In genomic region chr17:23843141-23843811, GRCm38 (mm10) we compare ENCODE assay signal across 7 mouse cellular contexts. TPM values are rescaled to one million over a fixed set of nuclear protein-coding genes. Genes with fewer than 3 reads are reported as not detected.
DNase-seq lines count a peak whose midpoint lies in the region; ATAC-seq and TF ChIP-seq lines count a peak whose summit lies in the region.

No protein-coding gene starts in this region.

- no peak overlapping the region for H3K9ac ChIP-seq in lung, embryonic 16.5 days (ENCODE audit: low read length)
- no peak overlapping the region for H3K9ac ChIP-seq in forebrain, embryonic 14.5 days (ENCODE audit: low read length)
- H3K9ac ChIP-seq in liver, embryonic 13.5 days, result 0 out of 2 replicates have a peak overlapping the region, but pooled peaks have one; percentile 13
- H3K9ac ChIP-seq in stomach, postnatal 0 days (ENCODE audit: low read length), result no peak overlapping the region

- TF ChIP-seq EP300 in stomach, postnatal 0 days (optimal IDR thresholded peaks at IDR 0.05), result no peak

- no peaks in the 10 kb centered on the region for H3K27me3 ChIP-seq in lung, embryonic 16.5 days (ENCODE audit: control insufficient read depth, insufficient read depth, low read depth, low read length)
- H3K27me3 ChIP-seq in forebrain, embryonic 14.5 days (replicated peaks; ENCODE audit: control insufficient read depth, insufficient read depth, low read length), result no peaks in the 10 kb centered on the region
- H3K27me3 ChIP-seq in liver, embryonic 13.5 days, result 0 out of 2 replicates have a peak, but pooled peaks cover 6% of the 10 kb centered on the region
- no peaks in the 10 kb centered on the region for H3K27me3 ChIP-seq in stomach, postnatal 0 days (ENCODE audit: control insufficient read depth, insufficient read depth, low read length)

- H3K9me3 ChIP-seq in lung, embryonic 16.5 days (ENCODE audit: control insufficient read depth, low read length), result no peaks in the 10 kb centered on the region
- H3K9me3 ChIP-seq in forebrain, embryonic 14.5 days (replicated peaks; ENCODE audit: control insufficient read depth, low read length), result no peaks in the 10 kb centered on the region
- no peaks in the 10 kb centered on the region for H3K9me3 ChIP-seq in liver, embryonic 13.5 days (replicated peaks)
- H3K9me3 ChIP-seq in stomach, postnatal 0 days (ENCODE audit: control insufficient read depth, low read length), result no peaks in the 10 kb centered on the region

- no peak for DNase-seq in lung, postnatal 4 days
- DNase-seq in forebrain, embryonic 14.5 days (ENCODE audit: low spot score), result no peak
- peak; percentile 42 for DNase-seq in liver, embryonic 13.5 days
- DNase-seq in stomach, postnatal 0 days (ENCODE audit: low spot score), result no peak
- no peak for DNase-seq in frontal cortex, postnatal 25 days (ENCODE audit: low spot score in 2 of 2)
- no peak for DNase-seq in left cerebral cortex, adult 11 months (ENCODE audit: low spot score)

- TF ChIP-seq CTCF in stomach, postnatal 0 days (IDR thresholded peaks at IDR 0.05; ENCODE audit: low read depth), result peak; percentile 43

- H3K36me3 ChIP-seq in lung, embryonic 16.5 days (ENCODE audit: control insufficient read depth, insufficient read depth, low read length), result no peaks in the 10 kb centered on the region
- H3K36me3 ChIP-seq in forebrain, embryonic 14.5 days (ENCODE audit: control insufficient read depth, insufficient read depth, low read length), result no peaks in the 10 kb centered on the region
- no peaks in the 10 kb centered on the region for H3K36me3 ChIP-seq in liver, embryonic 13.5 days
- H3K36me3 ChIP-seq in stomach, postnatal 0 days (ENCODE audit: control insufficient read depth, insufficient read depth, low read length), result no peaks in the 10 kb centered on the region

- no peak overlapping the region for H3K4me3 ChIP-seq in lung, embryonic 16.5 days (ENCODE audit: low read length)
- H3K4me3 ChIP-seq in forebrain, embryonic 14.5 days (ENCODE audit: low read depth, low read length), result no peak overlapping the region
- peak overlapping the region; percentile 38 for H3K4me3 ChIP-seq in liver, embryonic 13.5 days (replicated peaks)
- H3K4me3 ChIP-seq in stomach, postnatal 0 days (ENCODE audit: low read depth, low read length), result no peak overlapping the region

- WGBS in lung, embryonic 16.5 days, result 44% methylated on average over 23 of the region's 23 CpGs
- WGBS in forebrain, embryonic 14.5 days, result 46% methylated on average over 23 of the region's 23 CpGs
- 48% methylated on average over 23 of the region's 23 CpGs for WGBS in liver, embryonic 13.5 days (ENCODE audit: insufficient replicate concordance)
- WGBS in stomach, postnatal 0 days, result 50% methylated on average over 23 of the region's 23 CpGs

- no peak overlapping the region for H3K27ac ChIP-seq in lung, embryonic 16.5 days (ENCODE audit: low read length)
- H3K27ac ChIP-seq in forebrain, embryonic 14.5 days (ENCODE audit: low read depth, low read length), result no peak overlapping the region
- no peak overlapping the region for H3K27ac ChIP-seq in liver, embryonic 13.5 days
- no peak overlapping the region for H3K27ac ChIP-seq in stomach, postnatal 0 days (replicated peaks)

- no peaks in the 10 kb centered on the region for H3K4me1 ChIP-seq in lung, embryonic 16.5 days (replicated peaks; ENCODE audit: control insufficient read depth, insufficient read depth, low read length)
- no peaks in the 10 kb centered on the region for H3K4me1 ChIP-seq in forebrain, embryonic 14.5 days (ENCODE audit: control insufficient read depth, insufficient read depth, low read length)
- H3K4me1 ChIP-seq in liver, embryonic 13.5 days (replicated peaks), result peaks cover 10% of the 10 kb centered on the region
- no peaks in the 10 kb centered on the region for H3K4me1 ChIP-seq in stomach, postnatal 0 days (replicated peaks; ENCODE audit: control insufficient read depth, insufficient read depth)

- H3K4me2 ChIP-seq in lung, embryonic 16.5 days (ENCODE audit: low read depth, low read length), result peak overlapping the region; percentile 35; the same call in 1 of the 2 replicates
- peak overlapping the region; percentile 8; the same call in 1 of the 2 replicates for H3K4me2 ChIP-seq in forebrain, embryonic 14.5 days (ENCODE audit: low read length)
- H3K4me2 ChIP-seq in liver, embryonic 13.5 days, result peak overlapping the region; percentile 61
- H3K4me2 ChIP-seq in stomach, postnatal 0 days (replicated peaks; ENCODE audit: low read depth), result no peak overlapping the region

- ATAC-seq in lung, embryonic 16.5 days (ENCODE audit: low read depth), result peak; percentile 36; the same call in 1 of the 2 replicates
- no peak for ATAC-seq in forebrain, embryonic 14.5 days
- ATAC-seq in liver, embryonic 13.5 days (ENCODE audit: low read depth), result peak; percentile 25; the same call in 1 of the 2 replicates
- ATAC-seq in stomach, postnatal 0 days (ENCODE audit: low FRiP score, low TSS enrichment), result no peak

RNA-seq across cellular contexts. Expression of gene Prss32, which starts 0.4 kb away (rescaled TPM):
- polyA plus RNA-seq in lung, embryonic 16.5 days (2015; fragmentation: Nextera tagmentation; extraction: Ambion mirVana), result 0.41 TPM in 1 of 2 replicates, not detected in the other
- not detected in 2 replicates for polyA plus RNA-seq in forebrain, embryonic 14.5 days (2014; fragmentation: Nextera tagmentation; extraction: Ambion mirVana)
- not detected in 2 replicates for polyA plus RNA-seq in liver, embryonic 13.5 days (2015; fragmentation: Nextera tagmentation; extraction: Ambion mirVana)
- 13.6 and 14.8 TPM in 2 replicates for polyA plus RNA-seq in stomach, postnatal 0 days (2015; fragmentation: Nextera tagmentation; extraction: Ambion mirVana)

RNA-seq across cellular contexts. Expression of gene Prss41, which starts 0.7 kb away (rescaled TPM):
- 0.75 and 0.99 TPM in 2 replicates for polyA plus RNA-seq in lung, embryonic 16.5 days (2015; fragmentation: Nextera tagmentation; extraction: Ambion mirVana)
- 0.31 and 0.66 TPM in 2 replicates for polyA plus RNA-seq in forebrain, embryonic 14.5 days (2014; fragmentation: Nextera tagmentation; extraction: Ambion mirVana)
- polyA plus RNA-seq in liver, embryonic 13.5 days (2015; fragmentation: Nextera tagmentation; extraction: Ambion mirVana), result 0.09 and 0.22 TPM in 2 replicates
- polyA plus RNA-seq in stomach, postnatal 0 days (2015; fragmentation: Nextera tagmentation; extraction: Ambion mirVana), result 0.88 and 0.90 TPM in 2 replicates

RNA-seq across cellular contexts. Expression of gene Prss33, which starts 7.4 kb away (rescaled TPM):
- not detected in 2 replicates for polyA plus RNA-seq in lung, embryonic 16.5 days (2015; fragmentation: Nextera tagmentation; extraction: Ambion mirVana)
- not detected in 2 replicates for polyA plus RNA-seq in forebrain, embryonic 14.5 days (2014; fragmentation: Nextera tagmentation; extraction: Ambion mirVana)
- not detected in 2 replicates for polyA plus RNA-seq in liver, embryonic 13.5 days (2015; fragmentation: Nextera tagmentation; extraction: Ambion mirVana)
- 0.11 TPM in 1 of 2 replicates, not detected in the other for polyA plus RNA-seq in stomach, postnatal 0 days (2015; fragmentation: Nextera tagmentation; extraction: Ambion mirVana)

RNA-seq across cellular contexts. Expression of gene Elob, which starts 14.3 kb away (rescaled TPM):
- 980 and 1,001 TPM in 2 replicates for polyA plus RNA-seq in lung, embryonic 16.5 days (2015; fragmentation: Nextera tagmentation; extraction: Ambion mirVana)
- 1,202 and 1,508 TPM in 2 replicates for polyA plus RNA-seq in forebrain, embryonic 14.5 days (2014; fragmentation: Nextera tagmentation; extraction: Ambion mirVana)
- 535 and 572 TPM in 2 replicates for polyA plus RNA-seq in liver, embryonic 13.5 days (2015; fragmentation: Nextera tagmentation; extraction: Ambion mirVana)
- 881 and 1,013 TPM in 2 replicates for polyA plus RNA-seq in stomach, postnatal 0 days (2015; fragmentation: Nextera tagmentation; extraction: Ambion mirVana)

RNA-seq across cellular contexts. Expression of gene Prss21, which starts 24.6 kb away (rescaled TPM):
- polyA plus RNA-seq in lung, embryonic 16.5 days (2015; fragmentation: Nextera tagmentation; extraction: Ambion mirVana), result not detected in 2 replicates
- polyA plus RNA-seq in forebrain, embryonic 14.5 days (2014; fragmentation: Nextera tagmentation; extraction: Ambion mirVana), result not detected in 2 replicates
- not detected in 2 replicates for polyA plus RNA-seq in liver, embryonic 13.5 days (2015; fragmentation: Nextera tagmentation; extraction: Ambion mirVana)
- not detected in 2 replicates for polyA plus RNA-seq in stomach, postnatal 0 days (2015; fragmentation: Nextera tagmentation; extraction: Ambion mirVana)

Comparison
In these comparisons a context has a peak if more than half of its experiments do, and no peak if none do; other contexts are left out.
1. ATAC-seq: peak in lung, embryonic 16.5 days (single experiment) and liver, embryonic 13.5 days (single experiment); none in forebrain, embryonic 14.5 days (single experiment) and stomach, postnatal 0 days (single experiment).
2. RNA of gene Prss32, which starts 0.4 kb away (polyA plus RNA-seq): 13.6 to 14.8 TPM in stomach, postnatal 0 days; 0.41 TPM in lung, embryonic 16.5 days, not detected in forebrain, embryonic 14.5 days and not detected in liver, embryonic 13.5 days; every median in the first group is over 10 times any median in the second.